Mouse (Mus musculus): ENCODE results near the gene Scfd1.

Scfd1 gene

DNA sequence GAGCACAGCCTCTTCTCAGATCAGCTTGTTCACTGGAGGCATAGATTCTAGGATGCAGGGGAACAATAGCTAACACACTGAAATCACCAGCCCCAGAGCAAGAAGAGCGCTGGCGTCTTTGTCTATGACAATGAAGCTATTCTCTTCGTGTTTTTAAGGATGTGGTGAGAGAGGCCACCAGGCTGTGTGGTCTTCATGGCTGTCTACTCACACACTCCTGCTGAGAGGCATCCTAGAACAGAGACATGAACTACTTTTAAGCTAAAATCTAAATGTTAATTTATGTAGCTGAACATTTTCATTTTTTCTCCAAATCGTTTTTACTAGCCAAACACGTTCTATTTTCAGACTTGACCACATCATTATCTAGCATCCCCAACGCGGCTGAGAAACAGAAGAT is 114.7 kb downstream of the Scfd1 start:
- in situ Hi-C loops (cut with MboI; ENCODE audit: low pct_unique_long_range_greater_than_20kb in 1 of 2, low sequenced_read_pairs in 2 of 2, unreplicated experiment in 1 of 2), result no loop called here

DNA sequence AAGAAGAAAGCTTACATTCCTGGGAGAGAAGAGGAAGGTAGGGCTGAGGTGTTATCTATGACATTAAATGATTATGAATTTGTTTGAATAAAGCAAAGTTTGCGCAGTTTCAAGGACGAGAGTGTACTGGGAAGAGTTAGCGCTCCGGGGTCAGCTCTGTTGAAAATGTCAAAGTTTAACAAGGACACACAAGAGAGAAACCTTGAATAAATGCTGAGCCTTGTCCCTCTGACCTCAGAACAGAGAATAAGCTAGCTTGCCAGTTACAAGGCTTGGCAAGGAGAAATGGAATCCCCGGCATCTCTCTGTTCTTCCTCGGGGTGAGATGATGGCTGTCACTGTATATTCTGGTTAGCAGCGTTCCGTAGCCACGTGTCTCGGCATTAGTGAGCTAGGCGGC is 116.2 kb downstream of the Scfd1 start:
- in situ Hi-C loops (cut with MboI; ENCODE audit: low pct_unique_long_range_greater_than_20kb in 1 of 2, low sequenced_read_pairs in 2 of 2, unreplicated experiment in 1 of 2), result no loop called here

DNA sequence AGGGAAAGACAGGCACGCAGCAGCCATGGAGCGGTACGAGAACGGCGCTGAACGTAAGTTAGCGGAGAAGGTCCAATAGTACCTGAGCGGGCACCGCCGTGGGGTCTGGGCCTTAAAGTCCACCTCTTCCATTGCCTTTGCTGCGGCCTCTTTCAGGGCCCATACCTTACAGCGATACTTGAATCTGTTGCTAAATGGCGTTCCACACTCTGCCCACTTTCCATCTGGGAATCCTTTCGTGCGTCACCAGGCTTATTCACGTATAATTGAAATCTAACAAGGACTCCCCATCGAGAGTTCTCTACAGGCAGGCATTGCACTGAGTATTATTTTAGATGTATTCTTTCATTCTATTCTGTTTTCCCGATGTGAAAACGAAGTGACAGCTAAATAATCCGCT is 117.3 kb downstream of the Scfd1 start:
- in situ Hi-C loops (cut with MboI; ENCODE audit: low pct_unique_long_range_greater_than_20kb in 1 of 2, low sequenced_read_pairs in 2 of 2, unreplicated experiment in 1 of 2), result no loop called here
